Mouse (Mus musculus): ENCODE results near the gene Stxbp6. TPM values are rescaled to one million over a fixed set of nuclear protein-coding genes. Genes with fewer than 3 reads are reported as not detected.

Stxbp6 gene
- polyA plus RNA-seq, 1 experiment from 2014 or later = 19.5 TPM

- H3K9ac ChIP-seq (replicated peaks; ENCODE audit: low read depth, low read length) = no peak overlapping the region
- no peak for ATAC-seq (ENCODE audit: insufficient number of reproducible peaks, insufficient read depth, low FRiP score, low read depth)
- WGBS = 71% methylated on average over 4 of the region's 4 CpGs
- no peak overlapping the region for H3K27ac ChIP-seq (ENCODE audit: low read length)
- H3K36me3 ChIP-seq (ENCODE audit: control insufficient read depth, insufficient read depth, low read length) = no peaks in the 10 kb centered on the region
- H3K4me2 ChIP-seq (replicated peaks; ENCODE audit: low read depth, low read length) = no peak overlapping the region
- H3K9me3 ChIP-seq (ENCODE audit: control insufficient read depth, low read depth, low read length) = no peaks in the 10 kb centered on the region
- no peak overlapping the region for H3K4me3 ChIP-seq (ENCODE audit: low read depth, low read length)
- no peaks in the 10 kb centered on the region for H3K4me1 ChIP-seq (ENCODE audit: control insufficient read depth, insufficient read depth, low read length)
- H3K27me3 ChIP-seq (ENCODE audit: control insufficient read depth, insufficient read depth, low read length) = no peaks in the 10 kb centered on the region
Measured at GRCm38 (mm10) chr12:44913854-44914253, 160.7 kb downstream of the Stxbp6 start.

GRCm38 (mm10) chr12:44908028-44908702 lies 166.3 kb downstream of the Stxbp6 start:
- Histone ChIP-seq H3K27ac (ENCODE audit: low read length) (no peak overlapping the region), H3K9ac (replicated peaks; ENCODE audit: low read depth, low read length) (no peak overlapping the region), H3K36me3 (ENCODE audit: control insufficient read depth, insufficient read depth, low read length) (no peaks in the 10 kb centered on the region), H3K27me3 (ENCODE audit: control insufficient read depth, insufficient read depth, low read length) (no peaks in the 10 kb centered on the region), H3K4me3 (ENCODE audit: low read depth, low read length) (no peak overlapping the region), H3K4me2 (replicated peaks; ENCODE audit: low read depth, low read length) (no peak overlapping the region), H3K9me3 (ENCODE audit: control insufficient read depth, low read depth, low read length) (no peaks in the 10 kb centered on the region), H3K4me1 (ENCODE audit: control insufficient read depth, insufficient read depth, low read length) (no peaks in the 10 kb centered on the region)
- ATAC-seq (ENCODE audit: insufficient number of reproducible peaks, insufficient read depth, low FRiP score, low read depth) = no peak
- 74% methylated on average over 3 of the region's 3 CpGs for WGBS

GRCm38 (mm10) chr12:44906001-44906400 lies 168.5 kb downstream of the Stxbp6 start:
- no peaks in the 10 kb centered on the region for H3K27me3 ChIP-seq (ENCODE audit: control insufficient read depth, insufficient read depth, low read length)
- H3K4me1 ChIP-seq (ENCODE audit: control insufficient read depth, insufficient read depth, low read length) = no peaks in the 10 kb centered on the region
- no peak overlapping the region for H3K4me2 ChIP-seq (replicated peaks; ENCODE audit: low read depth, low read length)
- no peak overlapping the region for H3K4me3 ChIP-seq (ENCODE audit: low read depth, low read length)
- H3K9me3 ChIP-seq (ENCODE audit: control insufficient read depth, low read depth, low read length) = no peaks in the 10 kb centered on the region
- H3K36me3 ChIP-seq (ENCODE audit: control insufficient read depth, insufficient read depth, low read length) = no peaks in the 10 kb centered on the region
- 89% methylated on average over 2 of the region's 2 CpGs for WGBS
- no peak for ATAC-seq (ENCODE audit: insufficient number of reproducible peaks, insufficient read depth, low FRiP score, low read depth)
- no peak overlapping the region for H3K27ac ChIP-seq (ENCODE audit: low read length)
- H3K9ac ChIP-seq (replicated peaks; ENCODE audit: low read depth, low read length) = no peak overlapping the region

- no peak overlapping the region for H3K27ac ChIP-seq (ENCODE audit: low read length)
- no peak for ATAC-seq (ENCODE audit: insufficient number of reproducible peaks, insufficient read depth, low FRiP score, low read depth)
- no peak overlapping the region for H3K4me2 ChIP-seq (replicated peaks; ENCODE audit: low read depth, low read length)
- H3K27me3 ChIP-seq (ENCODE audit: control insufficient read depth, insufficient read depth, low read length) = no peaks in the 10 kb centered on the region
- 57% methylated on average over 1 of the region's 1 CpGs for WGBS
- no peaks in the 10 kb centered on the region for H3K9me3 ChIP-seq (ENCODE audit: control insufficient read depth, low read depth, low read length)
- no peak overlapping the region for H3K4me3 ChIP-seq (ENCODE audit: low read depth, low read length)
- H3K36me3 ChIP-seq (ENCODE audit: control insufficient read depth, insufficient read depth, low read length) = no peaks in the 10 kb centered on the region
- no peak overlapping the region for H3K9ac ChIP-seq (replicated peaks; ENCODE audit: low read depth, low read length)
- H3K4me1 ChIP-seq (ENCODE audit: control insufficient read depth, insufficient read depth, low read length) = no peaks in the 10 kb centered on the region
Measured at GRCm38 (mm10) chr12:44903205-44903732, 171.2 kb downstream of the Stxbp6 start.

GRCm38 (mm10) chr12:44899173-44899870 lies 175.2 kb downstream of the Stxbp6 start:
- H3K9ac ChIP-seq (replicated peaks; ENCODE audit: low read depth, low read length) = no peak overlapping the region
- no peaks in the 10 kb centered on the region for H3K9me3 ChIP-seq (ENCODE audit: control insufficient read depth, low read depth, low read length)
- 89% methylated on average over 5 of the region's 5 CpGs for WGBS
- H3K4me2 ChIP-seq (replicated peaks; ENCODE audit: low read depth, low read length) = no peak overlapping the region
- no peaks in the 10 kb centered on the region for H3K27me3 ChIP-seq (ENCODE audit: control insufficient read depth, insufficient read depth, low read length)
- H3K27ac ChIP-seq (ENCODE audit: low read length) = no peak overlapping the region
- ATAC-seq (ENCODE audit: insufficient number of reproducible peaks, insufficient read depth, low FRiP score, low read depth) = no peak
- no peaks in the 10 kb centered on the region for H3K36me3 ChIP-seq (ENCODE audit: control insufficient read depth, insufficient read depth, low read length)
- H3K4me1 ChIP-seq (ENCODE audit: control insufficient read depth, insufficient read depth, low read length) = no peaks in the 10 kb centered on the region
- no peak overlapping the region for H3K4me3 ChIP-seq (ENCODE audit: low read depth, low read length)

GRCm38 (mm10) chr12:44896460-44896859 lies 178.0 kb downstream of the Stxbp6 start:
- H3K9ac ChIP-seq (replicated peaks; ENCODE audit: low read depth, low read length) = no peak overlapping the region
- ATAC-seq (ENCODE audit: insufficient number of reproducible peaks, insufficient read depth, low FRiP score, low read depth) = no peak
- no peaks in the 10 kb centered on the region for H3K27me3 ChIP-seq (ENCODE audit: control insufficient read depth, insufficient read depth, low read length)
- H3K4me3 ChIP-seq (ENCODE audit: low read depth, low read length) = no peak overlapping the region
- H3K27ac ChIP-seq (ENCODE audit: low read length) = no peak overlapping the region
- WGBS = 92% methylated on average over 1 of the region's 1 CpGs
- no peaks in the 10 kb centered on the region for H3K4me1 ChIP-seq (ENCODE audit: control insufficient read depth, insufficient read depth, low read length)
- no peaks in the 10 kb centered on the region for H3K36me3 ChIP-seq (ENCODE audit: control insufficient read depth, insufficient read depth, low read length)
- no peak overlapping the region for H3K4me2 ChIP-seq (replicated peaks; ENCODE audit: low read depth, low read length)
- H3K9me3 ChIP-seq (ENCODE audit: control insufficient read depth, low read depth, low read length) = no peaks in the 10 kb centered on the region

GRCm38 (mm10) chr12:44889677-44890393 lies 184.7 kb downstream of the Stxbp6 start:
- WGBS = 87% methylated on average over 6 of the region's 6 CpGs
- H3K4me1 ChIP-seq (ENCODE audit: control insufficient read depth, insufficient read depth, low read length) = no peaks in the 10 kb centered on the region
- no peak for ATAC-seq (ENCODE audit: insufficient number of reproducible peaks, insufficient read depth, low FRiP score, low read depth)

GRCm38 (mm10) chr12:44886826-44887225 lies 187.7 kb downstream of the Stxbp6 start:
- 54% methylated on average over 3 of the region's 3 CpGs for WGBS
- no peak for ATAC-seq (ENCODE audit: insufficient number of reproducible peaks, insufficient read depth, low FRiP score, low read depth)

More at GRCm38 (mm10) chr12:44889677-44890393, 184.7 kb downstream of the Stxbp6 start:
- no peak overlapping the region for H3K9ac ChIP-seq (replicated peaks; ENCODE audit: low read depth, low read length)
- H3K36me3 ChIP-seq (ENCODE audit: control insufficient read depth, insufficient read depth, low read length) = no peaks in the 10 kb centered on the region
- no peaks in the 10 kb centered on the region for H3K9me3 ChIP-seq (ENCODE audit: control insufficient read depth, low read depth, low read length)
- H3K27ac ChIP-seq (ENCODE audit: low read length) = no peak overlapping the region
- no peak overlapping the region for H3K4me3 ChIP-seq (ENCODE audit: low read depth, low read length)
- no peak overlapping the region for H3K4me2 ChIP-seq (replicated peaks; ENCODE audit: low read depth, low read length)
- H3K27me3 ChIP-seq (ENCODE audit: control insufficient read depth, insufficient read depth, low read length) = no peaks in the 10 kb centered on the region

More at GRCm38 (mm10) chr12:44886826-44887225, 187.7 kb downstream of the Stxbp6 start:
- Histone ChIP-seq H3K9me3 (ENCODE audit: control insufficient read depth, low read depth, low read length) (no peaks in the 10 kb centered on the region), H3K36me3 (ENCODE audit: control insufficient read depth, insufficient read depth, low read length) (no peaks in the 10 kb centered on the region), H3K4me2 (replicated peaks; ENCODE audit: low read depth, low read length) (no peak overlapping the region), H3K4me1 (ENCODE audit: control insufficient read depth, insufficient read depth, low read length) (no peaks in the 10 kb centered on the region), H3K9ac (replicated peaks; ENCODE audit: low read depth, low read length) (no peak overlapping the region), H3K27me3 (ENCODE audit: control insufficient read depth, insufficient read depth, low read length) (no peaks in the 10 kb centered on the region), H3K27ac (ENCODE audit: low read length) (no peak overlapping the region), H3K4me3 (ENCODE audit: low read depth, low read length) (no peak overlapping the region)

Data from stomach, embryonic 14.5 days (tissue).